Mouse (Mus musculus): Measurements from ENCODE around the gene Nagpa. TPM values are rescaled to one million over a fixed set of nuclear protein-coding genes. Genes with fewer than 3 reads are reported as not detected.

Gene Nagpa
- polyA plus RNA-seq, 1 experiment from 2014 or later: 13.0 TPM

DNA sequence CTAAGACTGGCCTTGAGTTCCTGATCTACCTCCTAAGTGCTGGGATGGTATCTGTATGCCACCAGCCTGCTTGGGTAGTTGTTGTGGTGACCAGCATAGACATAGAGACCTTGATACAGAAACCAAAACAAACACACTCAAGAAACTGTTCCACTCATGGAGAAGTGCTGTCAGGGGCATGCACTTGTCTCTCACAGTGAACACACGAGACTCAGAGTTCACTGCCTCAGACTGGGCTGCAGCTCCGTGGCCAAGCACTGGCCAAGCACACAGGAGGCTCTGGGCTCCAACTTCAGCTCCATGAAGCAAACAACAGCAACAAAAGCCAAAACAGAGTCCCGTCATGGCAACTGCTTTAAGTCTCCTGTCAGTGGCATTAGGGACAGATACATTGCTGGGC is 48.8 kb downstream of the Nagpa start:
- H3K9ac ChIP-seq (ENCODE audit: low read depth, low read length): no peak overlapping the region
- 57% methylated on average over 3 of the region's 3 CpGs for WGBS (ENCODE audit: insufficient replicate concordance)
- peaks cover 3% of the 10 kb centered on the region; the same call in 1 of the 2 replicates for H3K27me3 ChIP-seq (ENCODE audit: control insufficient read depth, insufficient read depth, low read length)
- H3K36me3 ChIP-seq (ENCODE audit: control insufficient read depth, insufficient read depth, low read length): no peaks in the 10 kb centered on the region
- no peak overlapping the region for H3K4me2 ChIP-seq
- no peaks in the 10 kb centered on the region for H3K4me1 ChIP-seq (ENCODE audit: control insufficient read depth, insufficient read depth, low read length)
- no peak for ATAC-seq (replicated peaks; ENCODE audit: insufficient number of reproducible peaks, low FRiP score, low TSS enrichment)
- no peak overlapping the region for H3K27ac ChIP-seq (ENCODE audit: low read depth, low read length)
- no peak overlapping the region for H3K4me3 ChIP-seq (ENCODE audit: low read depth, low read length)
- H3K9me3 ChIP-seq (replicated peaks; ENCODE audit: control insufficient read depth, low read length): no peaks in the 10 kb centered on the region

DNA sequence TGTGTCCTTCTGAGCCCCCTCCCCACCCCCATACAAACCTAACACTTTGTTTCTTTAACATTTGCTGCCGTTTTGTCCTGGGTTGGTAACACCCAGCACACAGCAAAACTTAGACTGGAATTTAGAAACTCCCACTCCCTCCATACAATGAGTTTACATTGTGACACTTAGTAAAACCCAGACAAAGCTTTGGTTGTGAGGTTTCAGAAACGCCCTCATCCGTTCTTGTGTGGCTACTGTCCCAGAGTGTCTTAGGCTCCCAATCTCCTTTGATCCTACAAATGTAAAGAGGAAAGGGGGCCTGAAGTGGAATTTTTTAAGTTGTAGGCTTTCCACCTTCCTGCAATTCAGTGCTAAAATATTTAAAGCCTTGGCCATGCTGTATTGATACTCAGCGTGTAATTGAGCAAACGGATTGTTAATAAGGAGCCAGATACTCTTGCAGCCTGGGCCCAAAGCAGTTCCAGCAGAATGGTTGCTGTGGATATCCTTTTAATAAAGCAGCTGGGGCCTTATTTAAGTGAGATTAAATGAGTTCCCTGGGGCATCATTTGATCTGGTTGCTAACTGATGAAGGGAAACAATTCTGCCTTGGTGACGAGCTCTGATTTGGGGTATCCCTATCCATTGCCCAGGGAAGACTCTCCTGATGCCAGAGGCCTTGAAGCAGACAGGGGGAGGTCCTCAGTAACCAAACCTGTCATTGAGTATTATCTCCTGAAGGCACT is 50.3 kb downstream of the Nagpa start:
- Histone ChIP-seq H3K36me3 (ENCODE audit: control insufficient read depth, insufficient read depth, low read length) (no peaks in the 10 kb centered on the region), H3K4me3 (ENCODE audit: low read depth, low read length) (no peak overlapping the region), H3K4me2 (no peak overlapping the region), H3K27me3 (ENCODE audit: control insufficient read depth, insufficient read depth, low read length) (peaks cover 9% of the 10 kb centered on the region; the same call in 1 of the 2 replicates), H3K4me1 (ENCODE audit: control insufficient read depth, insufficient read depth, low read length) (no peaks in the 10 kb centered on the region), H3K9me3 (replicated peaks; ENCODE audit: control insufficient read depth, low read length) (no peaks in the 10 kb centered on the region), H3K9ac (ENCODE audit: low read depth, low read length) (no peak overlapping the region), H3K27ac (ENCODE audit: low read depth, low read length) (no peak overlapping the region)
- 59% methylated on average over 6 of the region's 6 CpGs for WGBS (ENCODE audit: insufficient replicate concordance)
- ATAC-seq (replicated peaks; ENCODE audit: insufficient number of reproducible peaks, low FRiP score, low TSS enrichment): no peak

- H3K36me3 ChIP-seq (ENCODE audit: control insufficient read depth, insufficient read depth, low read length): no peaks in the 10 kb centered on the region
- H3K4me3 ChIP-seq (ENCODE audit: low read depth, low read length): no peak overlapping the region
- H3K4me2 ChIP-seq: no peak overlapping the region
- WGBS (ENCODE audit: insufficient replicate concordance): 76% methylated on average over 10 of the region's 10 CpGs
- no peak overlapping the region for H3K27ac ChIP-seq (ENCODE audit: low read depth, low read length)
- H3K4me1 ChIP-seq (ENCODE audit: control insufficient read depth, insufficient read depth, low read length): peaks cover 4% of the 10 kb centered on the region; the same call in 1 of the 2 replicates
- H3K9ac ChIP-seq (ENCODE audit: low read depth, low read length): no peak overlapping the region
- no peaks in the 10 kb centered on the region for H3K9me3 ChIP-seq (replicated peaks; ENCODE audit: control insufficient read depth, low read length)
- H3K27me3 ChIP-seq (ENCODE audit: control insufficient read depth, insufficient read depth, low read length): peaks cover 19% of the 10 kb centered on the region
- no peak for ATAC-seq (replicated peaks; ENCODE audit: insufficient number of reproducible peaks, low FRiP score, low TSS enrichment)
Observed at GRCm38 (mm10) chr16:5150544-5150943, 53.3 kb downstream of the Nagpa start.

- Histone ChIP-seq H3K4me1 (ENCODE audit: control insufficient read depth, insufficient read depth, low read length) (peaks cover 4% of the 10 kb centered on the region; the same call in 1 of the 2 replicates), H3K27me3 (ENCODE audit: control insufficient read depth, insufficient read depth, low read length) (peaks cover 19% of the 10 kb centered on the region), H3K9ac (ENCODE audit: low read depth, low read length) (no peak within 1 kb of the TSS), H3K27ac (ENCODE audit: low read depth, low read length) (no peak within 1 kb of the TSS), H3K4me2 (peak within 1 kb of the TSS; percentile 68), H3K9me3 (replicated peaks; ENCODE audit: control insufficient read depth, low read length) (no peaks in the 10 kb centered on the region), H3K36me3 (ENCODE audit: control insufficient read depth, insufficient read depth, low read length) (no peaks in the 10 kb centered on the region), H3K4me3 (ENCODE audit: low read depth, low read length) (peak within 1 kb of the TSS; percentile 27)
- WGBS (ENCODE audit: insufficient replicate concordance): 18% methylated on average over 13 of the region's 13 CpGs
- peak; percentile 7; the same call in 1 of the 2 replicates for ATAC-seq (replicated peaks; ENCODE audit: insufficient number of reproducible peaks, low FRiP score, low TSS enrichment)
Observed at GRCm38 (mm10) chr16:5147037-5147385, 56.8 kb downstream of the Nagpa start, which contains the start of gene Sec14l5. Gene Sec14l5 (plus strand): TSS chr16:5147109.

DNA sequence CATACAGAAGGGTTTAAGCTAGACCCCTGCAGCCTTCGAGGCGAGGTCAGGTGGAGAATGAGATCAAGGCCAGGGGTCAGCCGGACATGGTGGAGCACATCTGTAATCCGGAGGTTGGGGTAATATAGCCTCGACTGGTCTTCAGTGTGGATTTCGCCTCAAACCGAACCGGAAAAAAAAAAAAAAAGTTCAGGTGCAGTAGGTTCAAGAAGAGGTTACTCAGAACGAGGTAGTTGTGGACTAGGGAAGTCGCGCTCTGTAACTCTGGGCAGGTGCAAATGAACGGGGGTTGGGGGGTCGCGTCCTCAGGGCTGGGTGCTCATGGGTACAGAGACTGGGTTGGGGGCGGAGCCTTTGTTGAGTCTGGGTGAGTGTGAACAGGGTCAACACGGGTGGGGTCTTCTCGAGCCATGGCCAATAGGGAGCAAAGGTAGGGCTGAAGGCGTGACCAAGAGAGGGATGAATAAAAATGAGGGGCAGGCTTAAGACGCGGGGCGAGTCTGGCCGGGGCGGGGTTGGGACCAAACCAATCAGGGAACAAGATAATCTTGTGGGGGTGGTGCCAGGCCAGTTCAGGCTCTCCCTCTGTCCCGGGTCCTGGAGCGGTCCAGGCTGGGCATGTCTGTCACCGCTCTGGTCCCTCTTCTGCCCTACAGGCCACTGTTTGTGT is 57.3 kb downstream of the Nagpa start:
- no peaks in the 10 kb centered on the region for H3K36me3 ChIP-seq (ENCODE audit: control insufficient read depth, insufficient read depth, low read length)
- H3K27ac ChIP-seq (ENCODE audit: low read depth, low read length): no peak overlapping the region
- H3K4me1 ChIP-seq (ENCODE audit: control insufficient read depth, insufficient read depth, low read length): peaks cover 4% of the 10 kb centered on the region; the same call in 1 of the 2 replicates
- H3K4me3 ChIP-seq (ENCODE audit: low read depth, low read length): peak overlapping the region; percentile 27
- H3K27me3 ChIP-seq (ENCODE audit: control insufficient read depth, insufficient read depth, low read length): peaks cover 19% of the 10 kb centered on the region
- H3K9ac ChIP-seq (ENCODE audit: low read depth, low read length): no peak overlapping the region
- 3% methylated on average over 26 of the region's 26 CpGs for WGBS (ENCODE audit: insufficient replicate concordance)
- H3K9me3 ChIP-seq (replicated peaks; ENCODE audit: control insufficient read depth, low read length): no peaks in the 10 kb centered on the region
- H3K4me2 ChIP-seq: peak overlapping the region; percentile 68
- ATAC-seq (replicated peaks; ENCODE audit: insufficient number of reproducible peaks, low FRiP score, low TSS enrichment): peak; percentile 83

DNA sequence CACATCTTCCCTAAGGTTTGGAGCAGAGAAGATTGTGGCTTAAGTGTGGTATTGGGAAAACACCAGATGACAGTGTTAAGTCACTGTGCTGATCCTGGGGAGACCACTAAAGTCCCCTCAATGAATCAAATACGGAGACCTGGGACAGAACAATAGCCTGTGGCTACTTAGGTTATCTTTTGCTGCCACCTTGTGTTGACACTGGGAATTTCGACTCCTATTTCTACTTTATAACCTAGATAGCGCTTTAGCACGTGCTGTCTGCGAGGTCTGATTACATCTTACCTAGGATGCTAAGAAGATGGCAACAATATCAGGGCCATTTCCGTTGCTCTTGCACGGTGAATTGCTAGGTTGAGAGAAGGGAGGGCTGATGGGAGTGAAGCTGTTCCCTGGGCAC is 58.2 kb downstream of the Nagpa start:
- no peak overlapping the region for H3K27ac ChIP-seq (ENCODE audit: low read depth, low read length)
- no peak for ATAC-seq (replicated peaks; ENCODE audit: insufficient number of reproducible peaks, low FRiP score, low TSS enrichment)
- H3K4me2 ChIP-seq: peak overlapping the region; percentile 22; the same call in 1 of the 2 replicates
- WGBS (ENCODE audit: insufficient replicate concordance): 1% methylated on average over 7 of the region's 7 CpGs
- H3K4me3 ChIP-seq (ENCODE audit: low read depth, low read length): no peak overlapping the region
- H3K9ac ChIP-seq (ENCODE audit: low read depth, low read length): no peak overlapping the region
- H3K4me1 ChIP-seq (ENCODE audit: control insufficient read depth, insufficient read depth, low read length): peaks cover 4% of the 10 kb centered on the region; the same call in 1 of the 2 replicates
- peaks cover 16% of the 10 kb centered on the region for H3K27me3 ChIP-seq (ENCODE audit: control insufficient read depth, insufficient read depth, low read length)
- no peaks in the 10 kb centered on the region for H3K9me3 ChIP-seq (replicated peaks; ENCODE audit: control insufficient read depth, low read length)
- no peaks in the 10 kb centered on the region for H3K36me3 ChIP-seq (ENCODE audit: control insufficient read depth, insufficient read depth, low read length)

Small RNA genes lying within 50 kb of the gene (microRNA-seq; reads per million reads assigned to microRNA genes)
- gene Gm23689 (ENCODE audit: borderline number of aligned reads) (not detected), gene Gm26095 (ENCODE audit: borderline number of aligned reads) (not detected), gene Mir6364 (ENCODE audit: borderline number of aligned reads) (not detected)

Other genes starting within 250 kb of the Nagpa start
- gene Anks3, start 239.8 kb downstream of the Nagpa start, polyA plus RNA-seq (2014; fragmentation: Nextera tagmentation; extraction: Ambion mirVana): 28.7 and 31.8 TPM in 2 replicates
- not detected in 2 replicates for gene Sept12, start 206.2 kb downstream of the Nagpa start, polyA plus RNA-seq (2014; fragmentation: Nextera tagmentation; extraction: Ambion mirVana)
- 1.6 and 3.2 TPM in 2 replicates for gene Smim22, start 196.7 kb downstream of the Nagpa start, polyA plus RNA-seq (2014; fragmentation: Nextera tagmentation; extraction: Ambion mirVana)
- 50.1 and 54.4 TPM in 2 replicates for gene Rogdi, start 190.5 kb downstream of the Nagpa start, polyA plus RNA-seq (2014; fragmentation: Nextera tagmentation; extraction: Ambion mirVana)
- 58.9 and 88.6 TPM in 2 replicates for gene Glyr1, start 154.1 kb downstream of the Nagpa start, polyA plus RNA-seq (2014; fragmentation: Nextera tagmentation; extraction: Ambion mirVana)
- gene Ubn1, start 154.0 kb downstream of the Nagpa start, polyA plus RNA-seq (2014; fragmentation: Nextera tagmentation; extraction: Ambion mirVana): 16.6 and 16.8 TPM in 2 replicates
- gene Ppl, start 71.6 kb downstream of the Nagpa start, polyA plus RNA-seq (2014; fragmentation: Nextera tagmentation; extraction: Ambion mirVana): 1.3 and 1.6 TPM in 2 replicates
- 0.11 TPM in 1 of 2 replicates, not detected in the other for gene Sec14l5, start 56.9 kb downstream of the Nagpa start, polyA plus RNA-seq (2014; fragmentation: Nextera tagmentation; extraction: Ambion mirVana)
- gene AU021092, start 18.3 kb upstream of the Nagpa start, polyA plus RNA-seq (2014; fragmentation: Nextera tagmentation; extraction: Ambion mirVana): 0.83 and 1.4 TPM in 2 replicates
- 21.4 and 24.3 TPM in 2 replicates for gene Alg1, start 29.6 kb upstream of the Nagpa start, polyA plus RNA-seq (2014; fragmentation: Nextera tagmentation; extraction: Ambion mirVana)
- gene Eef2kmt, start 52.0 kb upstream of the Nagpa start, polyA plus RNA-seq (2014; fragmentation: Nextera tagmentation; extraction: Ambion mirVana): 20.5 and 24.9 TPM in 2 replicates

Data from heart, embryonic 11.5 days (tissue).